Mouse (Mus musculus) stomach, postnatal 0 days (tissue): ENCODE results near the gene Frrs1. TPM values are rescaled to one million over a fixed set of nuclear protein-coding genes. Genes with fewer than 3 reads are reported as not detected.

Experiments used
- ATAC-seq: fragments of 200-750 bp; cut with Nextera tagmentation; 2 replicates; pipeline ENCODE4 v1.8.0; 2017; ENCODE audit not compliant: low FRiP score, low TSS enrichment
- DNase-seq: peaks from one replicate; pipeline ENCODE4 v3.0.0-alpha.2; 2016; ENCODE audit warnings: low spot score
- H3K27ac ChIP-seq: fragments of 300-500 bp; sonication (generic); replicated peaks from 2 replicates; pipeline ENCODE4 v1.5.1; 2014; ENCODE audit warnings: mild to moderate bottlenecking, control low read depth
- H3K27me3 ChIP-seq: fragments of 300-500 bp; sonication (generic); 2 replicates; pipeline ENCODE4 v1.6.1; 2014; ENCODE audit warnings: low read length; ENCODE audit not compliant: control insufficient read depth, insufficient read depth
- H3K36me3 ChIP-seq: fragments of 300-500 bp; sonication (generic); 2 replicates; pipeline ENCODE4 v1.6.1; 2014; ENCODE audit warnings: low read length, mixed read lengths; ENCODE audit not compliant: control insufficient read depth, insufficient read depth
- H3K4me1 ChIP-seq: fragments of 300-500 bp; sonication (generic); replicated peaks from 2 replicates; pipeline ENCODE4 v1.6.1; 2014; ENCODE audit warnings: antibody characterized with exemption; ENCODE audit not compliant: control insufficient read depth, insufficient read depth
- H3K4me2 ChIP-seq: fragments of 300-500 bp; sonication (generic); replicated peaks from 2 replicates; pipeline ENCODE4 v1.6.1; 2014; ENCODE audit warnings: low read depth, mild to moderate bottlenecking, control low read depth, moderate library complexity
- H3K4me3 ChIP-seq: fragments of 300-500 bp; sonication (generic); 2 replicates; pipeline ENCODE4 v1.5.1; 2014; ENCODE audit warnings: low read depth, low read length, control low read depth
- H3K9ac ChIP-seq: fragments of 300-500 bp; sonication (generic); 2 replicates; pipeline ENCODE4 v1.6.1; 2014; ENCODE audit warnings: mild to moderate bottlenecking, low read length, control low read depth, mixed read lengths
- H3K9me3 ChIP-seq: fragments of 300-500 bp; sonication (generic); 2 replicates; pipeline ENCODE4 v1.6.1; 2016; ENCODE audit warnings: low read length; ENCODE audit not compliant: control insufficient read depth
- CTCF ChIP-seq: IDR thresholded peaks from 2 replicates; pipeline ENCODE4 v1.5.1; 2016; ENCODE audit warnings: antibody characterized with exemption, low read depth, mild to moderate bottlenecking, moderate library complexity
- EP300 ChIP-seq: optimal IDR thresholded peaks from 2 replicates; pipeline ENCODE3; 2016; ENCODE audit warnings: antibody characterized with exemption
- WGBS: fragments of 180-500 bp; shearing (Covaris S2); extraction: QIAGEN DNeasy Blood & Tissue Kit; methylation state at CpG from one replicate; pipeline ENCODE4 v1.1.7; 2014; 5-methylcytosine and 5-hydroxymethylcytosine counted together
- polyA plus RNA-seq: library from polyadenylated mRNA; unstranded; fragments of >200 nt; fragmentation: Nextera tagmentation; extraction: Ambion mirVana; gene quantifications from 2 replicates; pipeline ENCODE4 v1.2.1, GENCODE M21; 2015

Gene Frrs1
- polyA plus RNA-seq, 1 experiment from 2014 or later, result 22.3 TPM

GRCm38 (mm10) chr3:116841311-116841710, 18.0 kb upstream of the Frrs1 start:
- H3K9ac ChIP-seq, result no peak overlapping the region
- TF ChIP-seq CTCF (no peak), EP300 (no peak)
- ATAC-seq, result no peak
- no peaks in the 10 kb centered on the region for H3K4me1 ChIP-seq
- H3K27ac ChIP-seq, result no peak overlapping the region
- H3K4me3 ChIP-seq, result no peak overlapping the region
- no peak for DNase-seq
- WGBS, result 85% methylated on average over 2 of the region's 2 CpGs
- no peaks in the 10 kb centered on the region for H3K9me3 ChIP-seq
- H3K4me2 ChIP-seq, result no peak overlapping the region
- no peaks in the 10 kb centered on the region for H3K27me3 ChIP-seq
- no peaks in the 10 kb centered on the region for H3K36me3 ChIP-seq

GRCm38 (mm10) chr3:116844880-116845579, 14.2 kb upstream of the Frrs1 start:
- no peaks in the 10 kb centered on the region for H3K9me3 ChIP-seq
- 75% methylated on average over 10 of the region's 10 CpGs for WGBS
- TF ChIP-seq EP300, result no peak
- TF ChIP-seq CTCF, result no peak
- H3K4me1 ChIP-seq, result no peaks in the 10 kb centered on the region
- no peak overlapping the region for H3K27ac ChIP-seq
- no peak overlapping the region for H3K9ac ChIP-seq
- H3K27me3 ChIP-seq, result no peaks in the 10 kb centered on the region
- H3K4me2 ChIP-seq, result no peak overlapping the region
- no peak overlapping the region for H3K4me3 ChIP-seq
- no peaks in the 10 kb centered on the region for H3K36me3 ChIP-seq
- ATAC-seq, result no peak
- no peak for DNase-seq

GRCm38 (mm10) chr3:116846084-116846483, 13.2 kb upstream of the Frrs1 start:
- 43% methylated on average over 4 of the region's 4 CpGs for WGBS
- H3K4me2 ChIP-seq, result no peak overlapping the region
- no peak overlapping the region for H3K9ac ChIP-seq
- no peak for TF ChIP-seq EP300
- TF ChIP-seq CTCF, result no peak
- DNase-seq (no peak), ATAC-seq (no peak)
- no peak overlapping the region for H3K27ac ChIP-seq
- H3K4me3 ChIP-seq, result no peak overlapping the region
- no peaks in the 10 kb centered on the region for H3K27me3 ChIP-seq
- H3K4me1 ChIP-seq, result no peaks in the 10 kb centered on the region
- H3K9me3 ChIP-seq, result no peaks in the 10 kb centered on the region
- no peaks in the 10 kb centered on the region for H3K36me3 ChIP-seq

- Histone ChIP-seq H3K27me3 (no peaks in the 10 kb centered on the region), H3K36me3 (no peaks in the 10 kb centered on the region), H3K9ac (no peak overlapping the region), H3K9me3 (no peaks in the 10 kb centered on the region), H3K4me1 (no peaks in the 10 kb centered on the region), H3K27ac (no peak overlapping the region), H3K4me3 (no peak overlapping the region), H3K4me2 (no peak overlapping the region)
- TF ChIP-seq EP300 (no peak), CTCF (no peak)
- 72% methylated on average over 1 of the region's 1 CpGs for WGBS
- DNase-seq (no peak), ATAC-seq (no peak)
These were observed 11.2 kb upstream of the Frrs1 start for GRCm38 (mm10) chr3:116848099-116848498.

GRCm38 (mm10) chr3:116848936-116849335, 10.3 kb upstream of the Frrs1 start:
- 72% methylated on average over 4 of the region's 4 CpGs for WGBS
- no peaks in the 10 kb centered on the region for H3K27me3 ChIP-seq
- H3K9me3 ChIP-seq, result no peaks in the 10 kb centered on the region
- no peaks in the 10 kb centered on the region for H3K36me3 ChIP-seq
- TF ChIP-seq EP300 (no peak), CTCF (no peak)
- no peak overlapping the region for H3K9ac ChIP-seq
- DNase-seq, result no peak
- H3K4me2 ChIP-seq, result no peak overlapping the region
- ATAC-seq, result no peak
- H3K4me1 ChIP-seq, result no peaks in the 10 kb centered on the region
- no peak overlapping the region for H3K4me3 ChIP-seq
- H3K27ac ChIP-seq, result no peak overlapping the region

- no peak overlapping the region for H3K27ac ChIP-seq
- ATAC-seq (no peak), DNase-seq (no peak)
- WGBS, result 84% methylated on average over 1 of the region's 1 CpGs
- no peak overlapping the region for H3K4me3 ChIP-seq
- H3K4me2 ChIP-seq, result no peak overlapping the region
- H3K9ac ChIP-seq, result no peak overlapping the region
- no peaks in the 10 kb centered on the region for H3K27me3 ChIP-seq
- no peaks in the 10 kb centered on the region for H3K36me3 ChIP-seq
- H3K4me1 ChIP-seq, result no peaks in the 10 kb centered on the region
- TF ChIP-seq CTCF, result no peak
- TF ChIP-seq EP300, result no peak
- no peaks in the 10 kb centered on the region for H3K9me3 ChIP-seq
These were observed 8.9 kb upstream of the Frrs1 start for GRCm38 (mm10) chr3:116850376-116850775.
